Mouse (Mus musculus): ENCODE results near the gene Slc25a40. TPM values are rescaled to one million over a fixed set of nuclear protein-coding genes. Genes with fewer than 3 reads are reported as not detected.

Gene Slc25a40
- total and polyA plus RNA-seq, 3 experiments: 3.2 to 6.0 TPM; not detected in 1

DNA sequence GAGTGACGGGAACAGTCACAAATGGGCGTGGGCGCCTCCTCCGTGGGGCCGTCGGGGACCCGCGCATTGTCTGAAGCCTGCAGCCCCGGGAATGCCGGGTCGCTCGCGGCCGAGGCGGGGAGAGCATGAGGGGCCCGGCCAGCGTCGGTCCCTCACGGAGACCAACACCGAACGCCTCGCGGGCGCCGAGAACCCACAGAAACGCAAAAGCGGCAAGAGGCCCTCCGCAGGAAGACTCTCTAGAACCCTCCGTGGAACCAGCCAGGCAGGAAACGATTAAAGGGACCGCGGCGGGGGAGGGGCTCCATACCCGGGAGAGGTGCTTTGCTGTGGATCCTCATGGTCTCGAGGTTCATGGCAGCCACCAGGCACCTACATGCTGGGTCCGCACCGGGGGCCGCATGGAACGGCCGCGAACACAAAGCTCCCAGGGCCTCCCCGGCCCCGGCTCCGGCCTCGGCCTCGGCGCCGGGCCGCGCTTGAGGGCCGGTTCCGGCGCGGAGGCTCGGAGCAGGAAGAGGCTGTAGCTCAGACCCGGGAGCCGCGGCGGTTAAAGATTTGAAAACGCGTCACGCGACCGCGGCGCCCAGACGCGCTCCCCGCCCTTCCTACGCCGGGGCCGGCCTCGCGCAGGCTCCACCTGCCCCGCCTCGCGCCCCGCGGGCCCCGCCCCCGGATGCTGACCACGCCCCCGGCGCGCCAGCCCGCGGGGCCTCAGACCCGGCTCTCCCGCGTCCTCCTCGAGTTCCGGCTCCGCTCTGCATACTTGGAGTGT is at the start of gene Slc25a40, which contains the start of gene Dbf4 (continued):
- TF ChIP-seq SMC3 (IDR thresholded peaks at IDR 0.05; ENCODE audit: low read depth, low read length) (no peak), NRF1 (IDR thresholded peaks at IDR 0.05; ENCODE audit: insufficient read depth, low read depth, low read length, poor library complexity, severe bottlenecking) (peak; percentile 66), GABPA (IDR thresholded peaks at IDR 0.05; ENCODE audit: low read depth, low read length) (no peak), BHLHE40 (IDR thresholded peaks at IDR 0.05; ENCODE audit: borderline replicate concordance, low read depth, low read length) (peak; percentile 95)

- peaks cover 0 to 5% of the 10 kb centered on the region in 2 experiments; a peak in 3 of 4 replicates for H3K4me1 ChIP-seq (ENCODE audit: control insufficient read depth in 1 of 2, insufficient read depth in 2 of 2, low read length in 2 of 2)
Observed at GRCm38 (mm10) chr5:8373415-8373814, 49.2 kb upstream of the Slc25a40 start.

DNA sequence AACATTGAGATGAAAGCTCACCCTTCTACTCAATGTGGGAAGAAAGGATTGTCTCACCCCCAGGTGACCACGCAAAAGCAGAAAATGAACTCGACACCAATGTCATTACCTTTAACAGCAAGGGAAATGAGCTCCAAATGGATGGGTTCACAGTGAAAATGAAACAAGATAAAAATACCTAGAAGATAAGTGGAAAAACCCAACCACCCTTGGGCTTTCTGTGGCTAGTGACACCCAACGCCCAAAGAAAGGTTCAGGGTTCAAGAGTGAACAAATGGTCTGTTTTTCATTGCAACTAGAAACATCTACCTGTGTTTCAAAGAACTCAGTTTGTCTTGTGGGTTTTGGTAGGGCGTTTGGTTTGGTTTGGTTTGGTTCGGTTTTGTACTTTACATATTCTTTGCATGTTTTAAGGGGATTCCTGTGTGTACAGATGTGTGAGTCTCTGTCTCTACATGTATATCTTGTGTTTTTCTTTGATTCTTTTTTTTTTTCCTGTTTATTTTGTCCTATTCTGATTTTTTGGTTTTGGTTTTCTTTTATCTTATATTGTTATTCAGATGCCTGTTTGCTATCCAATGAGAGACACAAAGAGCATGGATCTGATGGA is 48.2 kb upstream of the Slc25a40 start:
- H3K4me3 ChIP-seq (ENCODE audit: control insufficient read depth in 1 of 2, insufficient read depth in 1 of 2, low read depth in 2 of 2, low read length in 2 of 2): no peak overlapping the region
- H3K4me1 ChIP-seq (ENCODE audit: control insufficient read depth in 1 of 2, insufficient read depth in 2 of 2, low read length in 2 of 2): no peaks in the 10 kb centered on the region; a peak in 1 of 4 replicates
- H3K36me3 ChIP-seq (ENCODE audit: control insufficient read depth in 1 of 2, insufficient read depth in 2 of 2, low read length in 2 of 2): no peaks in the 10 kb centered on the region; a peak in 1 of 4 replicates
- TF ChIP-seq JUND (IDR thresholded peaks at IDR 0.05; ENCODE audit: low read depth, low read length) (no peak), SMC3 (IDR thresholded peaks at IDR 0.05; ENCODE audit: low read depth, low read length) (no peak), USF1 (IDR thresholded peaks at IDR 0.05; ENCODE audit: low read depth, low read length) (no peak), ELF1 (IDR thresholded peaks at IDR 0.05; ENCODE audit: low read depth, low read length) (no peak), UBTF (IDR thresholded peaks at IDR 0.05; ENCODE audit: borderline replicate concordance, insufficient read depth, low read depth, low read length) (no peak)
- no peak for DNase-seq (ENCODE audit: low read depth, low spot score)
- H3K9ac ChIP-seq (ENCODE audit: control insufficient read depth, low read depth, low read length, poor library complexity, severe bottlenecking): no peak overlapping the region
- no peak overlapping the region for H3K27ac ChIP-seq (ENCODE audit: control insufficient read depth, low read depth, low read length)
- H3K79me2 ChIP-seq (ENCODE audit: control insufficient read depth, insufficient read depth, low read length, poor library complexity): no peaks in the 10 kb centered on the region
- no peaks in the 10 kb centered on the region for H3K27me3 ChIP-seq (ENCODE audit: control insufficient read depth in 1 of 2, insufficient read depth in 2 of 2, low read length in 2 of 2)
- H3K9me3 ChIP-seq (replicated peaks; ENCODE audit: insufficient read depth, low read length): no peaks in the 10 kb centered on the region

More at GRCm38 (mm10) chr5:8373415-8373814, 49.2 kb upstream of the Slc25a40 start:
- Histone ChIP-seq H3K27me3 (ENCODE audit: control insufficient read depth in 1 of 2, insufficient read depth in 2 of 2, low read length in 2 of 2) (no peaks in the 10 kb centered on the region), H3K36me3 (ENCODE audit: control insufficient read depth in 1 of 2, insufficient read depth in 2 of 2, low read length in 2 of 2) (peaks cover 0 to 6% of the 10 kb centered on the region in 2 experiments; a peak in 2 of 4 replicates), H3K9ac (ENCODE audit: control insufficient read depth, low read depth, low read length, poor library complexity, severe bottlenecking) (no peak overlapping the region), H3K9me3 (replicated peaks; ENCODE audit: insufficient read depth, low read length) (no peaks in the 10 kb centered on the region), H3K27ac (ENCODE audit: control insufficient read depth, low read depth, low read length) (no peak overlapping the region), H3K4me3 (ENCODE audit: control insufficient read depth in 1 of 2, insufficient read depth in 1 of 2, low read depth in 2 of 2, low read length in 2 of 2) (no peak overlapping the region), H3K79me2 (ENCODE audit: control insufficient read depth, insufficient read depth, low read length, poor library complexity) (no peaks in the 10 kb centered on the region)
- no peak for DNase-seq (ENCODE audit: low read depth, low spot score)
- TF ChIP-seq POLR2A (IDR thresholded peaks at IDR 0.05; ENCODE audit: control insufficient read depth in 1 of 2, insufficient read depth in 1 of 2, low read depth in 1 of 2, low read length in 2 of 2, poor library complexity in 1 of 2) (no peak), ZMIZ1 (IDR thresholded peaks at IDR 0.05; ENCODE audit: low read depth, low read length) (no peak), RAD21 (IDR thresholded peaks at IDR 0.05; ENCODE audit: low read depth, low read length) (no peak), GATA1 (IDR thresholded peaks at IDR 0.05; ENCODE audit: low read depth, low read length) (no peak), RCOR1 (IDR thresholded peaks at IDR 0.05; ENCODE audit: low read depth, low read length) (no peak), POLR2AphosphoS2 (IDR thresholded peaks at IDR 0.05; ENCODE audit: low read length) (no peak), SMC3 (IDR thresholded peaks at IDR 0.05; ENCODE audit: low read depth, low read length) (no peak), ZKSCAN1 (IDR thresholded peaks at IDR 0.05; ENCODE audit: low read depth, low read length) (no peak), KAT2A (conservative IDR thresholded peaks at IDR 0.05; ENCODE audit: low read depth, low read length) (no peak), ELF1 (IDR thresholded peaks at IDR 0.05; ENCODE audit: low read depth, low read length) (no peak), HCFC1 (IDR thresholded peaks at IDR 0.05; ENCODE audit: low read depth, low read length) (no peak), TBP (IDR thresholded peaks at IDR 0.05; ENCODE audit: low read depth, low read length) (no peak)

Data from MEL (cell line).